Mouse (Mus musculus) layer of hippocampus, postnatal 36 days (tissue): ENCODE data around the gene Cep170. TPM values are rescaled to one million over a fixed set of nuclear protein-coding genes. Genes with fewer than 3 reads are reported as not detected.

Source experiments
- DNase-seq, 2 experiments: peaks; one replicate each; pipeline ENCODE4 v3.0.0; 2022
- microRNA-seq, 2 experiments: library from miRNA; unstranded; fragments of <30 nt; microRNA quantifications; one replicate each; pipeline ENCODE4 v1.2.0; 2021
- total RNA-seq, 2 experiments: library from RNA; stranded (reverse); gene quantifications; 2 replicates each; pipeline ENCODE4 v1.2.3; 2021

Cep170 gene
- total RNA-seq, 2 experiments from 2014 or later = 104 to 110 TPM

DNA sequence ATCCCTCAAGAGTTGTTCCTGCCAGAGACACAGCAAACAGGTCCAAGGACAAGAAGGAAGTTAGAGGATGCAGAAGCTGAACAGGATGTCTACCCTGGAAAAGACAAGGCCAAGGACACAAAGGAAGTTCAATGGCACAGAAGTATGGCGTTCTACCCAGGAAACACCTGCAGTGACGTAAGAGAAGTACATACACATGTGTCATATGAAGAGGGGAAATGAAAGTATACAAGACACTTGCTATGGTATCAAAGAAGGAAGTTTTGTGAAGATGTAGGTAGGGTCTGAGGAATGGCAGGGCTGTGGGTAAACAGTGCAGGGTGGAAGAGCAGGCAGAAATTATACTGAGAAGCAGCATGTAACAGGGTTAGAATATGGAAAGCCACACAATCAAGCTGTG is 81.0 kb downstream of the Cep170 start:
- no peak for DNase-seq

DNA sequence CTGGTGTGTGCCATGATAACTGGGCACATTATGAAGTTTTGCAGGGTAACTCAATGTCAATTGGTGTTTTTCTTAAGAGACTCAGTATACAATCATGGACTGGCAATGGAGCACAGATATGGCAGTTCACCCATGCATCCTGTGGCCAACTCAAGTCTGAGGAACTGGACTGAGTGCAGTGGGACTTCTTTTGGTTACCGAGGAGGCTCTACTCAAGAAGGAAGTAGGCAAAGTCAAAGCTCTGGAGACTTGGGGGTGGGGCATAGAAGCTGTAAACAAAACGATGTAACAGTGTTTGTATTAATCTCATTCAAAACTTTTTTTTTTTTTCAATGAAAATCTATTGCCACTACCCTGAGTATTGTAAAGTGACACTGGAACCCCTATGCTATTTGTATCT is 83.3 kb downstream of the Cep170 start:
- no peak for DNase-seq

DNA sequence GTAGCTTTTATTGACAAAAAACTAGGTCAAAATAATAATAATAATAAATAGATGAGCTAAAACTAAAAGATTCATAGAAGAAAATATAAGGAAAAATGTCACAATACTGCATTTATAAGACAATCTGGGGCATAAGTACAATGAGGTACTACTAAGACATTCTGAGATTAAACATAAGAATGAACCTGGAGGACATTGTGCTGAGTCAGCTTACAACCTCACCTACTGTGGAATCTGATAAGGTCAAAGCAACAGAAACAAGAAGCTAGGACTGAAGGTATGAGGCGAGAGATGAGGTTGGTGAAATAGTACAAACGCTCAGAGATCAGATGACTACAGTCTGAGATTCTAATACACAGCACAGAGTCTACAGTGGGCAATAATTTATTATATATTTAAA is 86.5 kb downstream of the Cep170 start:
- DNase-seq = no peak

DNA sequence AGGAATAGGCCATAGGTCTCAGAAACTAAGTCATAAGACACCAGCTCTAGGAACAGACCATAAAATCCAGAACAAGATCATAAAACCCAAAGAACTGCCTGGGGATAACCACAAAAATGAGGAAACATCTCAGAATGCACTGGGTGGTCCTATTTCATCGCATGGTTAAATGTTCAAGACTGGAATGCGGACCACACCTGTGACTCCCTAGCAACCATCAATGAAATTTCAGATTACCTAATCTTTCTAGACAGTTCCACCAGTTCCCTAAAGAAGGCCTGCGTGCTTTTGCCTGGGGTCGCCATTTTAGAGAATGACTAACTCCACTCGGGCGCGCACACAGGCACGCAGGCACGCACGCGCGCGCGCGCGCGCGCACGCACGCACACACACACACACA is 89.1 kb downstream of the Cep170 start:
- DNase-seq = no peak

DNA sequence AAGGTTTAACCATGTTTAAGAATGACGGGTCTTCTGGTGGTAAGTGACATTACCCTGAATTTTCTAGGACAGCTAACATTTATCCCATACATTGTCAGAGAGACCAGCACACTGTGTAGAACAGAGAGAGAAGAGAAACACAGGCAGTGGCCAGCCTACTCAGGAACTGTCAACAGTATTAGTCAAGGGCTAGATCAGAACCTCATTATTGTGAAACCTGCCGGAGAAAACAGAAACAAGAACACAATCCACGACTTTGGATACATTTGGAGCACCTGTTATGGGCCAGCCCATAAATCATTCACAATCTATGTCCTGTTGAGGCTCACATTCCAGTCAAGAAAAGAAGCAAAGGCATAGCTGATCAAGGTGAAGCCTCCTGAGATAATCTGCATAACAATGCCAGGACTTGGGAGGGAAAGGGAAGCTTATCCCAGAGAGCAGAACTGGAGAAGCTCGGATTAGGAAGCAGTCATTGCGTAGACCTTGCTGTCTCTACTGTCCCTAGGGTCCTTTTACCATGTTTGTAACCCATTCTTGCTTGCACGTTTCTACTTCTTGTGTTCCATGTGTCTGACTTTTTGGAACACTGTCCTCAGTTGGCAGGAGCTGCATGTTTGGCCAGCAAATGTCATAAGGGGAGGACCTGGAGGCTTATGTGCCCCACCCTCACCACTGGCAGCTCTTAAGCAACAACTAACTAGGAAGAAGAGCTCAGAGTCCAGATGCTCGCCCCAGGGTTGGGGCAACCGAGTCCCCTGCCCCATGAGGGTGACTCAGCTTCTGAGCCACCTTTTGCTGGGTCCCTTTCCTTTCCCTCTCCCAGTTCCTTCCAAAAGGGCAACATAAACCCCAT is 89.8 kb downstream of the Cep170 start:
- DNase-seq = no peak

DNA sequence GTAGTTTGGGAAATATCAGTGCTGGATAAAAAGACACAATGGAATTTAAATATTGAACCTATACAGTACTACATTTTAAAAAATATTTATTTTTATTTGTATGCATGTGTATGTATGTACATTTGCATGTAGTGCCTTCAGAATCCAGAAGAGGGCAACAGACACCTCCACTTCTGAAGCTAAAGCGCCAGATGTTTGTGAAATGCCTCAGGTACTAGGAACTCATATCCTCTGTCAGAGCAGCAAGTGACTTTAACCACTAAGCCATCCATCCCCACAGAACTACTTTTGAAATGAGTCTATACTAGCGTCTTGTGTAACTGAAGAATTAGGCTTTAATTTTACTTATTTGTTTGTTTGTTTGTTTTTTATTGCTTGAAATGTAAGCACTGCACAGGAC is 101.4 kb downstream of the Cep170 start:
- no peak for DNase-seq

DNA sequence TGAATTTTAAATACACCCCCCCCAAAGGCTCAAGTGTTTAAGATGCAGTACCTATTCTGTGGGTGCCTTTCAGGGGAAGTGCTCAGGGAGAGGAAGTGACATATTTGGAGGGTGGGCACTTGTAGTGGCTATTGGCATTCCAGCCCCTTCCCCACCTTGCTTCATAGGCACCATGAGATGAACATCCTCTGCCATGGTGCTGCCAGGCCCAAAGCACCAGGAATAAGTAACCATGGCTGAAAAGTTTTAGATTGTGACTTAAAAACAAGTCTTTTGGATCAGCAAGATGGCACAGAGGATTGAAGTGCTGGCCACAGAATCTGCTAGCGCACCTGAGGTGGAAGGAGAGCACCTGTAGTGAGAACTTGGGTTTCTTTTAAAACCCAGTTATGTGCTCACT is 113.6 kb downstream of the Cep170 start:
- no peak for DNase-seq

DNA sequence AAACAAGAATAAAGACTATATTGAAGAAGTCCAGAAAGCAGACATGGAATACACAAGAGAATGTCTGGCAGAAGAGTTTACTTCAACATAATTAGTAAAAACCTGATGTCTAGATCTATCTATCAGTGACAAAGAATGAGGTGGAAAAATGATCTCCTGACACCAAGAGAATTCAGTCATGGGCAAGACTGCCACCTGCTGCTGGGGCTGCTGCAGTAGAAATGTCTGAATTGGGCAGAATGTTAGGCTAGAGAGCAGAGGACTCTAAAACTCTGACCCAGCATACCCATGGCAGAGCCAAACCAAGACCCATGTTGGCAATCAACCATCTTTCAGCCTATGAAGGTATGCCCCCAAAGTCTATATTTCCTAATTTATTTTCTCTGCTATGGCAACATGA is 114.1 kb downstream of the Cep170 start:
- DNase-seq = peak; percentile 32 to 38

DNA sequence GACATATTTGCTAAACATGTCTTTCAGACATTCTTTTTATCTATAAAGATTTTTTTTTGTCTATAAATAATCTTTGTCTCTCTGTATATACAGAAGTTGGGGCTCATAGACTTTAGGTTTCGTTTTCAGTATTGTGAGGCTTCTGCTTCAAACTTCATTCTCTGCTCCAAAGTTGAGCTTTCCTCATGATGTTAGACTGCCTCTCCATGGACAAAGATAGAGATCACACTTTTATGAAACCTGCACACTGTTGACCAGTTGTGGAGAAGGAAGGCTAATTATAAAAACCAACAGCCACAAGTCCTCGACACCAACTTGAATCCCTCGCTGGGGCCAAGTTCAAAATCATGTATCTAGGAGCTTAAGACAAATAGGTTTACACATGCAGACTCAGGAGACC is 115.2 kb downstream of the Cep170 start:
- no peak for DNase-seq

DNA sequence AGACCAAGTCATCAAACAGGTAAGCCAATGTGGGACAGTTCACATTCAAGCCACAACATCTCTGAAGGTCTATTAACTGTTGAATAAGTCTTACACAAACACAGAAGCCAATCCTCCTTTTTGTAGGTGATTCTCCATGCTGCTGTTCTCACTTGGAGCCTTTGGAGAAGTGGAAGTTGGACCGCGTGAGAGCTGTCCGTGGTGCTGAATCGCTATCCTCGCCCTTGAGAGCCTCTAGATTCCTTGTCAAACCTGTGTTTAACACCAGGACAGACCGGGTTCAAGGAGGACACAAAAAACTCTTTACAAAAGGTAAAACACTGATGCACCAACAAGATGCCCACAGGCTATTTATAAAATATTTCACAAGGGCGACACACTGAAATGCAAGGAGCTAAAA is 116.8 kb downstream of the Cep170 start:
- DNase-seq = no peak

DNA sequence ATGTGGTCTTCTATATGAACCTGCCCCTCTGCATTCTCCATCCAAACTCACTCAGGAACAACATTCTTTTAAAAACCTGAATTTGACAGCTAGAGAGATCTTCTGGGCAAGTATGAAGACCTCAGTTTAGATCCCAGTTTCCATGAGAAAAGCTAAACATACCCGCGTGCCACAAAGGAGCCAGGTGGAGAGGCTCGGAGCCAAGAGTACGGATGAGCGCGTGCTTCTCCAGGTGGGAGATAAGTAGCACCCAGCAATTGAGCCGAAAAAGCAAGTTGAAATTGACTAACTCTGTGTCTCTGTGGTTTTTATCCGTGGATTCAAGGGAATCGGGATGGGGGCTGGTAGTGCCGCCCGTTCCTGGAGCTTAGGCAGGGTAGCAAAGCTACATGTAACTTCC is 122.8 kb downstream of the Cep170 start:
- DNase-seq = no peak

DNA sequence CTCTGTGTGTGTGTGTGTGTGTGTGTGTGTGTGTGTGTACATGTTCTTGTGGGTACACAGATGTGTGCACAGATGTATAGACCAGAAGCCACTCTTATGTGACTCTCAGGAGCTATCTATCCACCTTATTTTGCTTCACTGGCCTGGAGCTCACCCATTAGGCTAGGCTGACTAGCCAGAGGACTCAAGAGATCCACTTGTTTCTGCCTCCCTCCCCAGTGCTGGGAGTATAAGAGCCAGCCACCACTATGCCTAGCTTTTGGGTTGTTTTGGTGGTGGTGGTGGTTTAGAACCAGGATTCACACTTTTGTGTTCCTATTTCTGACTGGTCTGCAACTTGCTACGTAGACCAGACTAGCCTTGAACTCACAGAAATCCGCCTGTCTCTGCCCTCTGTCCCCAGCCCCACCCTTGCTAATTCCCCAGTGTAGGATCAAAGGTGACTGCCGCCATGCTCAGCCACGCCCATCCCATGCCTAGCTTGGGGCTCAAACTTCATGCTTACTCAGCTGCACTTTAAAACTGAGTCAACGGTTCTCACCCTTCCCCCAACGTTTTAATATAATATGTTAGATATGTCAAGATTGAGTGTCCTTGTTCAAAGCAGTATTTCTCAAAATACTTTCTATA is 125.5 kb downstream of the Cep170 start:
- DNase-seq = no peak

Small RNA genes lying within 50 kb of the gene (microRNA-seq; reads per million reads assigned to microRNA genes)
- gene Mir350 = 202 to 246 reads per million in 2 experiments

Other genes with a start within 250 kb of the Cep170 start
- gene Sdccag8, start 593 bp upstream of the Cep170 start, total RNA-seq = 10 to 100 TPM; 16.2 to 19.0 TPM